Mouse (Mus musculus) induced T-regulatory cell, adult 2 months (primary cell): Measurements from ENCODE around the gene Ppig.
"Not testable (repeated sequence)": the region's sequence is repeated elsewhere in the genome, so short reads cannot be mapped to it uniquely, and the experiment has no call there.

Experiments used
- DNase-seq: peaks from one replicate; pipeline ENCODE4 v3.0.0-alpha.2; 2012; ENCODE audit warnings: low read depth

The Ppig gene

DNA sequence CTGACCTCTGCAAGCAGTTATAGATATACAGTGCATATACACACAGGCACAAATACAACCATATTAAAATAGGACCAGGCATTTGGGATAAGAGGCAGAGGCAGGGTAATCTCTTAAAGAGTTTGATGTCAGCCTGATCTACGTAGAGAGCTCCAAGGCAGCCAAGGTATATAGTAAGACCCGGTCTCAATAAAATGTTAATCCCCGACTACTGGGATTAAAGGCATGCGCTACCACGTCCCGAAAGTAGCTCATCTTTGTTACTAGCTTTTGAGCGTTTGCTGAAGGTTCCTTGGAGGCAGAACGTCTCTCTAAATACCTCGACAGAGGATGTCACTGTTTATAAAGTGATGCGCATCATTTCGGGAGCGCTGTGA, at the start of gene Ppig:
Gene Ppig, plus strand, starts transcription at position 273 of the 377 bp plus-strand sequence.
- no peak for DNase-seq

DNA sequence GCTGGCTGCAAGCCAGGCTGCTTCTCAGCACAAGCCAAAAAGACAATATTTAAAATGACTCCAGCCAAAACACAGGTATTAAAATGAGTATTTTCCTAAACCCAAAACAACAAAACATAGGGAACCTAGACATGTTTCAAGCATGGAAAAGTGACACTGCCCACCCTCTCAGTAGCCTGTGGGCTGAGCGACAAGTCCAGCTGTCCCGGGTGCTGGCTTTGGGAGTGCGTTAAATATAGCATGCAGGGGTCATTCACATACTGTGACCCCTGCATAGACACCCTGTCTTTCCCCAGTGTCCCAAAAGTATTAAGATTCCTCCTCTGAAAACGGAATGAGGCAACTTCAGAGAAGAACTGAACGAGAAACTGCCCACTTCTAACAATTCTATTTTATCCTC, 48.6 kb upstream of the Ppig start:
- no peak for DNase-seq

DNA sequence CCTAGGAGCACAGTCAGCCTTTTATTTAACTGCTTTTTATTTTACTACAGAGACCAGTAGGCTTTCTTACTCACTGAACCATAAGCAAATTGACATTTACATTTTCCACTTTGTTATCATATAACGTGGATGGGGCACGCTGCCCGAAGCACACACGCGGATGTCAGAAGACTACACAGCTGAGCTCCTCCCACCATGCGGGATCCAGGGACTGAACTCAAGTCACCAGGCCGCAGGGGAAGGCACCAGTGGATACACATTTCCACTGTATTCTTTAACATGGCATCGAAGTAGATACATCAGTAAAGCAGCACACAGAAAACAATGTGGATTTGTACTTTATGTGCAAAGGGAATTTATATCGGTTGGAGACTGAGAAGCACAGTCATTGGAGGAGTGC, 47.1 kb upstream of the Ppig start:
- no peak for DNase-seq

- peak; percentile 35 for DNase-seq
These were observed 45.6 kb upstream of the Ppig start for GRCm38 (mm10) chr2:69676713-69677112.

- DNase-seq = not testable (repeated sequence)
These were observed 45.1 kb upstream of the Ppig start for GRCm38 (mm10) chr2:69677215-69677614.

DNA sequence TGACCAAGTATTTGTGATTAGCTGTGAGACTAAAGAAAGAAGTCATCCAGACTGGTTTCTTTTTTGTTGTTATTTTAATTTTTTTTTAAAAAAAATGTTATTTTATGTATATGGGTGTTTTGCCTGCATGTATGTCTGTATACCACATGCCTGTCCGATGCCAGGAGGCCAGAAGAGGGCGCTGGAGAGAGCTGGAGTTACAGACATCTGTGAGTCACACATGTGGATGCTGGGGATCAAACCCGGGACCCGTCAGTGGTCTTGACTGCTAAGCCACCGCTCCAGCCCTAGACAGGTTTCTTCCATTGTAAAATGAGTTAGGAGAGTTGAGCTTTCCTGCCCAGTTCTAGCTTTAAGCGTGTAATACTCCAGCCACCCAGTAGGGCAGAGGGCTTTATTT, 42.4 kb upstream of the Ppig start:
- DNase-seq = peak; percentile 44

DNA sequence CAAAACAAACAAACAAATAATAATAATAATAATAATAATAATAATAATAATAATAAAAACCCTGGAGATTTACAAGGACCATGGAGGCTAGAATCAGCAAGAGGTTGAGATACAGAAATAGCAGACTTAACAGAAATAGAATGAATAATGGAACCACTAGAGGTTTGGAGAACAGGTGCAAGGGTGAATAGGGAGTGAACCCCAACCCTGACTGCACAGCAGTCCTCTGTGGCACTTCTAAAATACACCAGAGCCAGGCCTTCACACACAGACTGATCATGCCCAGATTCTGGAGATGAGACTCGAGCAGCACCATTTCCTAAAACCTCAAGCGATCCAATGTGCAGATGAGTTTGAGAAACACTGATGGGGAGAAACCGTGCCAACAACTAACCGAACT, 40.4 kb upstream of the Ppig start:
- DNase-seq = no peak

DNA sequence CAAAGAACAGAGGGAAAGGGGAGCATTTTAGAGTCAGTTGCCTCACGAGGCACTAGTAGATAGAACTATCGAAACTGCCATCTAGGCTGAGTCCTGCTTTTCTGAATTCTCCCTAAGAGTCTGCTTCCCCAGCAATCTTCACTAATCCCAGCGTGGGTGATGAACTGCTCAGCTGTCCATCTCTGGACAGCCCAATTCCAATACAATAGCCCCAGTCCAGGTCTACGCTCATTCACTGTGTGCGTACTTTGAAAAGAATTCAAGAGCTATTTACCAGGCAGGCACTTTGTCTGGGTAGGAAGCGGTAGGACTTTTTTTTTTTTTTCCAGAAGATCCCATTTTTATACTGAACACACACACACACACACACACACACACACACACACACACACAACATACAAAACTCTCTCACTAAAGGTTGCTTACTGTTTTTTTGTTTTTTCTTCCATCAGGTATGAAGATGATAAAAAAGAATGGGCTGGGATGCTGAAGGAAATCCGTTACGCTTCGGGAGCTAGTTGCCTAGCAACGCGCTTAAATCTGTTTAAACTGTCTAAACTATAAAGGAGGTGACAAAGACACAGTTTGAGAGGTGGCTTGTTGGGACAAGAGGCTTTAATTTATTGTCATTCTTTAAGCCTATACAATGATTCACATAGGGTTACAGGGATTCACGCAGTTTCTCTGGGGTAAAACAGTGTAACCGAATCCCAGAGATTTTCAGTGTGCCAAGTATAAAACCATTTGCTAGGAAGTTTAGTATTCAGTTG, 39.1 kb upstream of the Ppig start:
- no peak for DNase-seq

GRCm38 (mm10) chr2:69684488-69684887, 37.9 kb upstream of the Ppig start:
- no peak for DNase-seq

GRCm38 (mm10) chr2:69690214-69690613, 32.1 kb upstream of the Ppig start:
- no peak for DNase-seq

DNA sequence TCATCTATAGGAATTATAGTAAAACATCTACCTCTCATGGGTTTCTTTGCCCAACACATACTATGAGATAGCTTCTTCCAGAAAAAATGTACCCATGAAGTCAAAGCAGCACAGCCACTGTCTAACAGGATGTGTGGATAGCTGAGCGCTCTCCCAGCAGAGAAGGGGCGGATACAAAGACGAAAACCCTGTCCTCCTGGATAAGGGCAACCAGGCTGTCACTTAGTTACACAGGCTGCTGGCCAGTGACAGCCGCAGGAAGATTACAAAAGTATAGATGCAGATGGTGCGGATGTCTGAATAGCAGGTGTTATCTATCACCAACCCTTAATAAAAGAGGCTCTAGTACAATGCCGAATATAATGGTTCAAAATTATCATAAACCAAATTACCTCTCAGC, 31.5 kb upstream of the Ppig start:
- no peak for DNase-seq

DNA sequence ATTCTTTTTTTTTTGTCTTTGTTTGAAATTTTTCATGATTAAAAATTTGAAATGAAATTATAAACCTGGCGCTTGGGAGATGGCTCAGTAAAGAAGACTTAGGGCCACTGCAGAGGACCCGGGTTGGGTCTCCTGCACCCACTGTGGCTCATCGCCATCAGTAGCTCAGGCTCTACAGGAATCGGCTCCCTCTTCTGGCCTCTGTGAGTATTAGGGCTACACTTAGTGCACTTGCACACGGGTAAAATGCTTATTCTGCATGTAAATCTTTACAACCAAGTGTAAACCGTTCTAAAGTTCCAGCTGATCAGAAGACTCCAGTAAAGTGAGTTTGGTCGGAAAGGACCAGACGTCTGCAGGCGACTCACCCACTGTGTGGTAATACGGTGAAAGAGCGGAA, 28.8 kb upstream of the Ppig start:
- peak; percentile 14 for DNase-seq

DNA sequence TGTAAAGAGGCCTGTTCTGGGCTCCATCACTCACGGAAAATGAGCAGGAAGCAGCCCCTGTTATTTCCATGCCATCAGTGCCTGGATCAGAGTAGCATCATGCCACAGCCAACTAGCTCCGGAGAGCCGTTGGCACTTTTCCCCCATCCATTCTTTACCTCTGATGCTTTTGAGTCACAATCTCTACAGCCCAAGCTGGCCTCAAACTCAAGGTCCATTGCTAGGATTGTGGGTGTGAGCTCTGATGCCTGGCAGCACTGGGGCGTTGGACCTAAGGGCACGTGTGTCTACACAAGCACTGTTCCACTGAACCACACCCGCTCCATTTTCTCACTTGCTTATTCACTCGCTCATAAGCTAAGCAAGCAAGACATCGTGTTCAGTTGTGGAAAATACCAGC, 21.9 kb upstream of the Ppig start:
- no peak for DNase-seq

- peak; percentile 60 for DNase-seq
These were observed 10.2 kb upstream of the Ppig start for GRCm38 (mm10) chr2:69712171-69712570.

DNA sequence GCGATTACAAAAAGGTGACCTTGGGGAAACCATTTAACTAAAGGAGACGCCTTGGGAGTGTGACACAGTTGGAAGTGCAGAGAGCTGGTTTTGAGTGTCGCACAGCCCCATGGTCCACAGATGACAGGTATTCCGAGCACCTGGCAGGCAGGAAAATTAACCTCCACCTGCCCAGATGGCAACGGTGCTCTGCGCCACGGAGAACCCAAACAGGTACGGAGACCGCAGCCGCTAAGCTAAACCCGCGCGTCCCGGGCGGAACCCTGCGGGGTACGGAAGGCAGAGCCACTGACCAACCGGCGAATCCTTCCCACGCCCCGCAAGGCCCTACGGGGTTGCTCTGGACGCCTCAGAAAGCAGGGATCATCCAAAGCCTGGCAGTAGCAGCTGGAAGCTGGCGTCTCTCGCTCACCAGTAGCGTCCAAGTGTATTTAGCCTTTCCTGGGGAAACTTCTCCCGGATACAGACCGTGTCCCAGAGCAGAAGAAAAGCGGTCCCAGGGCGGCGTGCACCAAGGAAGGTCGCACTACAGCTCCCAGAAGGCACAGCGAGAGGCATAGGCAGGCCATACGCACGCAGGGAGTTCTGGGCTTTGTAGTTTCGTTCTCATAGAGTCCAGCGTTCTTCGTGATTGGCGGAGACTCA, 9.2 kb upstream of the Ppig start, which contains the start of gene Fastkd1:
Gene Fastkd1, minus strand, starts transcription at position 536 of the 645 bp plus-strand sequence.
- peak; percentile 91 for DNase-seq

DNA sequence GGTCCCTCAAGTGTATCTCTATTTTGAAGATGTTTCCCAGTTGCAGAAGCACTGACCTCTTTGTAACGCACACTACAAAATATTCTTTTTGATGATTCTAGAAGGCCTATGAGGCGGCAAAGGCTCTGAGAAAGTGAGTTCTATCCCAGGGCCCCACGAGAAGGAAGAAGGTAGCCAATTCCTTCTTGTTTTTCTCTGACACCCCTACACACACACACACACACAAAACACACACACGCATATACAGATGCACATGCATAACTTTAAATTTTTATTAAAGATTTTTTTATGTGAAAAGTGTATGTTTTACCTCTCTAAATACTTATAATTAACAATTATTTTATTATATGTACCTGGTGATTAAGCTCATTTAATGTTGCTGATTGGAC, 8.7 kb upstream of the Ppig start:
- DNase-seq = no peak

DNA sequence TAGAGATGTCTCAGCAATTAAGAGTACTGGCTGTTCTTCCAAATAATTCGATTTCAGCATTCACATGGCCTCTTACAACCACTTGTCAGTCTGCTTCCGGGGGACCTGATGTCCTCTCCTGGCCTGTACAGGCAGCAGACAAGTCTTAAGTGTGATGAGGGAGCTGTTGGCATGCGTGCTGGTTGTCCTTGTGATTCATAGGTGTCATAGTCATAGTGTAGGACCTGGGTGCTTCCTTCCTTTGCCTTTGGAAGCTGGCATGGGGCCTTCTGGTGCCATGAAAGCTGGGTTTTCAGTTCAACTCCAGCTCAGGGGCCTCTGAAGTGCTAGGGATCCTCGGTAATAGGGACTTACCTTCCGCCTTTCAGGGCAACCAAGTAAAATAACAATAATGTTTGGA, 8.2 kb upstream of the Ppig start:
- DNase-seq = peak; percentile 13

GRCm38 (mm10) chr2:69716483-69716882, 5.9 kb upstream of the Ppig start:
- DNase-seq = peak; percentile 28

DNA sequence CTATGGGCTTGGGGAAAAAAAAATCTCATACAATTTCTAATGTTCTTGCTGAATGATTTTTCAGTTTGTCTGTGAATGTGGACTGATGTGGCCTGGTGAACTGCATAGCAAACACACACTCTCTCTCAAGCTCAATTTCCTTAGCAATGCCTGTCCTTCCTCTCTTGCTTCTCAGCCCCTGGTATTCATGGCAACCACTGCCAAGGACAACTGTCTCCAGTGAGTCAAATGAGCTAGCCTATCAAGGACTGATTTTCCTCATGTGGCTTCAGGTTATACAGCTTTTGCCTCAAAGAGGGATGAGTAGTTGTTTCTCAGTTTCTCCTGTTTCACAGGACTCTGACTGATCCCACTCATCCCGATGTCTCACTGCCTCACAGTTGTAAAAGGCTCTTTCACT, 3.2 kb upstream of the Ppig start:
- no peak for DNase-seq

- peak; percentile 96 for DNase-seq
These were observed 539 bp downstream of the Ppig start for GRCm38 (mm10) chr2:69722650-69723518.

- DNase-seq = no peak
These were observed 1.1 kb downstream of the Ppig start for GRCm38 (mm10) chr2:69723519-69723825.

GRCm38 (mm10) chr2:69745091-69745490, 22.7 kb downstream of the Ppig start:
- DNase-seq = no peak

GRCm38 (mm10) chr2:69760980-69761379, 38.6 kb downstream of the Ppig start:
- no peak for DNase-seq
